Mouse (Mus musculus) forebrain, embryonic 14.5 days (tissue): ENCODE data around the gene Rasal1. TPM values are rescaled to one million over a fixed set of nuclear protein-coding genes. Genes with fewer than 3 reads are reported as not detected.
A peak's percentile ranks its signal among the peaks of the same experiment; 100 is the strongest.

Experiments used
- ATAC-seq: fragments of 200-750 bp; cut with Nextera tagmentation; 2 replicates; pipeline ENCODE4 v1.8.0; 2017; ENCODE audit warnings: mild to moderate bottlenecking, moderate library complexity
- DNase-seq: peaks from one replicate; pipeline ENCODE4 v3.0.0-alpha.2; 2015; ENCODE audit warnings: low spot score
- H3K27ac ChIP-seq: fragments of 300-500 bp; sonication (generic); 2 replicates; pipeline ENCODE4 v1.5.1; 2014; ENCODE audit warnings: low read depth, mild to moderate bottlenecking, control low read depth, low read length, moderate library complexity
- H3K27me3 ChIP-seq: fragments of 300-500 bp; sonication (generic); replicated peaks from 2 replicates; pipeline ENCODE4 v1.6.1; 2014; ENCODE audit warnings: low read length, control low read depth, mixed read lengths; ENCODE audit not compliant: control insufficient read depth, insufficient read depth
- H3K36me3 ChIP-seq: fragments of 300-500 bp; sonication (generic); 2 replicates; pipeline ENCODE4 v1.6.1; 2014; ENCODE audit warnings: low read length, control low read depth; ENCODE audit not compliant: control insufficient read depth, insufficient read depth
- H3K4me1 ChIP-seq: fragments of 300-500 bp; sonication (generic); 2 replicates; pipeline ENCODE4 v1.6.1; 2014; ENCODE audit warnings: antibody characterized with exemption, low read length, control low read depth; ENCODE audit not compliant: control insufficient read depth, insufficient read depth
- H3K4me2 ChIP-seq: fragments of 300-500 bp; sonication (generic); 2 replicates; pipeline ENCODE4 v1.6.1; 2014; ENCODE audit warnings: mild to moderate bottlenecking, control low read depth, low read length
- H3K4me3 ChIP-seq: fragments of 300-500 bp; sonication (generic); 2 replicates; pipeline ENCODE4 v1.5.1; 2014; ENCODE audit warnings: low read depth, low read length, control low read depth
- H3K9ac ChIP-seq: fragments of 300-500 bp; sonication (generic); 2 replicates; pipeline ENCODE4 v1.6.1; 2014; ENCODE audit warnings: mild to moderate bottlenecking, low read length, control low read depth, moderate library complexity
- H3K9me3 ChIP-seq: fragments of 300-500 bp; sonication (generic); replicated peaks from 2 replicates; pipeline ENCODE4 v1.6.1; 2016; ENCODE audit warnings: low read length, control low read depth, mixed read lengths; ENCODE audit not compliant: control insufficient read depth
- WGBS: fragments of 180-500 bp; shearing (Covaris S2); extraction: QIAGEN DNeasy Blood & Tissue Kit; methylation state at CpG from one replicate; pipeline ENCODE4 v1.1.7; 2014; 5-methylcytosine and 5-hydroxymethylcytosine counted together
- polyA plus RNA-seq: library from polyadenylated mRNA; unstranded; fragments of >200 nt; fragmentation: Nextera tagmentation; extraction: Ambion mirVana; gene quantifications from 2 replicates; pipeline ENCODE4 v1.2.1, GENCODE M21; 2014

Gene Rasal1
- polyA plus RNA-seq, 1 experiment from 2014 or later: 1.5 TPM

DNA sequence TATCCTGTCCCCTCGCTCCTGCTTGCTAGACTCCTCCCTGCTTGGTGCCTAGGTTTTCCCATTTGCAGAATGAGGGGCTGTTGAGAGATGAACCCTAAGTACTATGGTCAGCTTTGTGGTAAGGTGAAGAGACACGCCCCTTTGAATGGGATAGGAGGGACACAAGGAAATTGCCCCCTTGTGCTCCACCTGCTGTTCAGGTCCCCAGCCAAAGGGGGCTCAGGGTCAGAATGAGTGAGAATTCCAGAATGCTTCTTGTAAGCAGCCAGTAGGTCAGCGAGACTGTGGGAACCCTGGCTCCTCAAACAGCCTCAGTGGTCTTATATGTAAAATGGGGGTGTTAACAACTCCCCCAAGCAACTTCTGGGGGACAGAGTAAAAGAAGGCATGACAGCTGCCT is 49.6 kb downstream of the Rasal1 start:
- H3K36me3 ChIP-seq: peaks cover 10% of the 10 kb centered on the region
- H3K4me3 ChIP-seq: no peak overlapping the region
- DNase-seq: no peak
- H3K9me3 ChIP-seq: no peaks in the 10 kb centered on the region
- H3K27me3 ChIP-seq: peaks cover 30% of the 10 kb centered on the region
- 61% methylated on average over 3 of the region's 3 CpGs for WGBS
- peaks cover 3% of the 10 kb centered on the region for H3K4me1 ChIP-seq
- no peak overlapping the region for H3K4me2 ChIP-seq
- no peak for ATAC-seq
- H3K9ac ChIP-seq: no peak overlapping the region
- H3K27ac ChIP-seq: no peak overlapping the region

DNA sequence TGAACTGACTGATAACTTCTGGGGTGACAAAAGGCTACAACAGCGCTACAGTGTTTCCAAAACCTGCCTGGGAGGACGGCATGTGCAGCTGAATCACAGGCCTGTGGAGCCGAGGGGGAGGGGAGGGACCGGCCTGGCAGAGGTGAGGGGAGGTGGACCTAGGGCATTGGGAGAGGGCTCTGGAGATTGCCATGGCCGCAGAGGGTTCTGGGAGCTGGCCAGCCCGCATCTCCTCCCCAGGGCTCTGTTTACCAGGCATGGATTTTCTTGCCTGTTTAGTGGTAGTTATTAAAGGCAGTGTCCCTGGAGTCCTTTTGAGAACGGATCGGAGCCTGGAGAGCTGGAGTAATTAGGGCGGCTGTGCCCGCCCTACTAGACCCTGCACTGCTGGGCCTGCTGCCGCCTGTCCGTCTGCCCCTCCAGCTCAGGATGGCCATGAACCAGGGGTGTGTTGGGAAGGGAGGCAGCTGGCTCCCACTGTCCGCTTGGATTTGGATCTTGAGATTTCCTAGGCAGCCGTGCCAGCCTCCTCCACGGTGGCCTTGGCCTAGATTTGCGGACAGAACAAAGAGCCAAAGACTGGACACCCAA is 50.3 kb downstream of the Rasal1 start:
- H3K27me3 ChIP-seq: peaks cover 26% of the 10 kb centered on the region
- H3K9me3 ChIP-seq: no peaks in the 10 kb centered on the region
- 0 out of 2 replicates have a peak overlapping the region, but pooled peaks have one; percentile 16 for H3K27ac ChIP-seq
- H3K4me1 ChIP-seq: peaks cover 3% of the 10 kb centered on the region
- peaks cover 8% of the 10 kb centered on the region for H3K36me3 ChIP-seq
- ATAC-seq: no peak
- H3K4me2 ChIP-seq: no peak overlapping the region
- no peak overlapping the region for H3K9ac ChIP-seq
- H3K4me3 ChIP-seq: no peak overlapping the region
- 26% methylated on average over 16 of the region's 16 CpGs for WGBS
- no peak for DNase-seq

DNA sequence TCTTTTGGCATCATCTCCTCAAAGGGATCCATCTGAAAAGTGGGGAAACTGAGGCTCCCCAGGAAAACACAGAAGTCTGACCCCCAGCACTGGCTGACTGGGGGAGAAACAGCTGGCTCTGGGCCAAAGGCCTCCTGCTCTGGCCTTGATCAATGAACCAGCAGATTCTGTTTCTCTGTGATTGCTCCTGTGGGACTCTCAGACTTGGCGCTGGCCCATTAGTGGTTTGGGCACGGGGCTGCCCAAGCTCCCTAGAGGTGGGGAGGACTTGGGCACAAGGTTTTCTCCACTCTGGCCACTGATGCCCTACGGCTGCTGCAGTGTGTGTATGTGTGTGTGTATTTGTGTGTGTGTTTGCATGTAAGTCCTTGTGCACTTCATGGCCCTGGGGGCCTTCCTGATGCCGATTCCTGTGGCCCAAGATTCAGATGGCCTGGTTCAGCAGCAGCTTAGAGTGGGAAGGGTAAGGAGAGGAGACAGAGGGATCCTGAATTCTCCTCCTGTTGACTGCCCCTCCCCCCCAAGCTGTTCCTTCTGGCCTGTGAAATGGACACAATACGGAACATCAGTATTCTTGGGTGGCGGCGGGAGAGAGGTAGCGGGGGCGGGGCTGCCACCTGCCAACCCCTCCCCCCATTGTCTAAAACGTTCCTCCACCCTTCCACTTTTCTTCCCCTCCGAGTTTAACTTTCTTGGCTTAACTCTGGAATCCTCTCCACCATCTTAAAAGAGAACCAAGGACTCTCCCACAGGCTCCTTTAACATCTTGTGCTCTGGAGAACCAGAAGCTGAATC is 52.6 kb downstream of the Rasal1 start:
- H3K27ac ChIP-seq: no peak overlapping the region
- 58% methylated on average over 11 of the region's 11 CpGs for WGBS
- no peak overlapping the region for H3K4me2 ChIP-seq
- DNase-seq: no peak
- H3K27me3 ChIP-seq: peaks cover 3% of the 10 kb centered on the region
- H3K9ac ChIP-seq: no peak overlapping the region
- no peak overlapping the region for H3K4me3 ChIP-seq
- ATAC-seq: no peak
- no peaks in the 10 kb centered on the region for H3K36me3 ChIP-seq
- H3K9me3 ChIP-seq: no peaks in the 10 kb centered on the region
- peaks cover 8% of the 10 kb centered on the region; the same call in 1 of the 2 replicates for H3K4me1 ChIP-seq

DNA sequence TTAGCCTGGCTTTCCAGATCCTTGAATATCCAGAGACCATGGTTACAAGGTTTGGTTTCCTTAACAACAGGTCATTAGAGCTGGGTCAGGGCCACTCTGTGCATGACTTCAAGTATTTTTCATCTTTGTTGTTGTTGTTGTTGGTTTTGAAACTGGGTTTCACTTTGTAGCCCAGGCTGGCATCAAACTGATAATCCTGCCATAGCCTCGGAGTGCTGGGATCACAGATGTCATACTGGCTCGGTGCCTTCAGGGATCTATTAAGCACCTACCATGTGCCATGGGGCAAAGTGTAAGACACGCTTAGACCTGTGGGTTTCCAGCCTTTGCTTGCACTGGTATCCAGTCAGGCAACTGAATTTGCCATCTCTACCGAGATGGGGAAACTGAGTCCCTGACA is 53.8 kb downstream of the Rasal1 start:
- Histone ChIP-seq H3K4me2 (no peak overlapping the region), H3K36me3 (no peaks in the 10 kb centered on the region), H3K4me3 (no peak overlapping the region), H3K27me3 (no peaks in the 10 kb centered on the region), H3K4me1 (peaks cover 17% of the 10 kb centered on the region; the same call in 1 of the 2 replicates), H3K9me3 (no peaks in the 10 kb centered on the region), H3K27ac (no peak overlapping the region), H3K9ac (no peak overlapping the region)
- DNase-seq: no peak
- WGBS: 71% methylated on average over 4 of the region's 4 CpGs
- no peak for ATAC-seq

DNA sequence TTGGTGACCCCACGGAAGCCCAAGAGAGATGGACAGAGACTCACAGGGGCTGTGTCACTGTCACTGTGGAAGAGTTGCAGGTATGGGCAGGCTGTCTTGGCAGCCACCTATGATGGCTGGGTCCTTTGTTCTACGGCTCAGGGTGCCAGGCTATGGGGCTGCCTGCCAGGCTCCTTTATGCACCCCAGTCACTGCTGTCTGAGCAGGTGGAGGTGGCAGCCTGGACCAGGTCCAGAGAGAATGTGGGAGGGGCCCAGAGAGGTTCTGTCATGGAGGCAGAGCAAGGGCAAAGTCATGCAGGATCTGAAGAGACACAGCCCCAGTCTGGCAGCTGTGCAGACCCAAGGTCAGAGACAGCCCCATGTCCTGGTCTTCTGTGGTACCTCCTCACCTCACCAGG is 54.4 kb downstream of the Rasal1 start:
- no peak overlapping the region for H3K4me2 ChIP-seq
- H3K27ac ChIP-seq: peak overlapping the region; percentile 1; the same call in 1 of the 2 replicates
- H3K36me3 ChIP-seq: no peaks in the 10 kb centered on the region
- no peak overlapping the region for H3K4me3 ChIP-seq
- no peak for ATAC-seq
- peaks cover 17% of the 10 kb centered on the region; the same call in 1 of the 2 replicates for H3K4me1 ChIP-seq
- WGBS: 79% methylated on average over 2 of the region's 2 CpGs
- H3K9ac ChIP-seq: no peak overlapping the region
- no peaks in the 10 kb centered on the region for H3K9me3 ChIP-seq
- no peaks in the 10 kb centered on the region for H3K27me3 ChIP-seq
- no peak for DNase-seq

DNA sequence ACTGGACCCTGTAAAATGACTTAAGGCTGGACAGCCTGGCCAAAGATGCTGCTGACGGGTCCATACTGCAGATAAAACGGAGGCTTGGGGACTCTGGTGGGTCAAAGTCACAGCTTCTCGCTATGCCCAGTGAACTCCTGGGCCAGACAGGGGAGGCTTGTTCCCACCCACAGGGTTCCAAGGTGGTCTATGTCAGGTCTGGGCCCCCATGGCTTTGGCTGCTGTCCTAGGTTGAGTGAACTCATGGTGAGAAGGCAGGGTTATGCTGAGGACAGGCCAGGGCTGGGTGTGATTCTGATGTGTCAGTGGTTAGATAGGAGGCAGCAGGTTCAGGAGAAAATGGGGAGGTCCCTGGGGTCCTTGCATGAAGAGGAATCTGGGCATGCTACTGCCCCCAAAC is 55.0 kb downstream of the Rasal1 start:
- Histone ChIP-seq H3K4me2 (no peak overlapping the region), H3K36me3 (no peaks in the 10 kb centered on the region), H3K27me3 (no peaks in the 10 kb centered on the region), H3K27ac (no peak overlapping the region), H3K9ac (no peak overlapping the region), H3K9me3 (no peaks in the 10 kb centered on the region), H3K4me3 (no peak overlapping the region), H3K4me1 (peaks cover 18% of the 10 kb centered on the region; the same call in 1 of the 2 replicates)
- ATAC-seq (no peak), DNase-seq (no peak)
- 71% methylated on average over 3 of the region's 3 CpGs for WGBS

DNA sequence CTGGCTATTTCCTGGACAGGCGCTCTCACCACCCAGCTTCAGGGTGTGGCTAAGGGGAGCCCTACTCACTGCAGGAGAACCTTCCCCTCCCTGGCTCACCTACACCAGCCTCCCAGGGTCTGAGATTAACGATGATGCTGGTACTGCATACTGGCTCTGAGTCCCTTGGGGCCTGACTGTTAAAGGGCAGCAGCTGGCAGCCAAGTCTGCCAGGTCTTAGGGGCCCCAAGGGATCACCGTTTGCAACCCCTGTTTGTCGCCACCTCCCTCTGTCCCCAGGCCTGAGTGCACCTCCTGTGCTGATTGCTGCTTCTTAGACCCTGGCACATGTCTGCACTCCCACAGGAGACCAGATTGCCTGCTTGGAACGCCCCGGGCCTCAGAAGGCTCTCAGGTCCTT is 55.8 kb downstream of the Rasal1 start:
- ATAC-seq: no peak
- no peak overlapping the region for H3K27ac ChIP-seq
- H3K4me2 ChIP-seq: no peak overlapping the region
- H3K4me1 ChIP-seq: peaks cover 22% of the 10 kb centered on the region
- whole genome bisulfite sequencing: 45% methylated on average over 6 of the region's 6 CpGs
- H3K9me3 ChIP-seq: no peaks in the 10 kb centered on the region
- no peak for DNase-seq
- H3K4me3 ChIP-seq: no peak overlapping the region
- H3K9ac ChIP-seq: no peak overlapping the region
- no peaks in the 10 kb centered on the region for H3K36me3 ChIP-seq
- H3K27me3 ChIP-seq: no peaks in the 10 kb centered on the region

DNA sequence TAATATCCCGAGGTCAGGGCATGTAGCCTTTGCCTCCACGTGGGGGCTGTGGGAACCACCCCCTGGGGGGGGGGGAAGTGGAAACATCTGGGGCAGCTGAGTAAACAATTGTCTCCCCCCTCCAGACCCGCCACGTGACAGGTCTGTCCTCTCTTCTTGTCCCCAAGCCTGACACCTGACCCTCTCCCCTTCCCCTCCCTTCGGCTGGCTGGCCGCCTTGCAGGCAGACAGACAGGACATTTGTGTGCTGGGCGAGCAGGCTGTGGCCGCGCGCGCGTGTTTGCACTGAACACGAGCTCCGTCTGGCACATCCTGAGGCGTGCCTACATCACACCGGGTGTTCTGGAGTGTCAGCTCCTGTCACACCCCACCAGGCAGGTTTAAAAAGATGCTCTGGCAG is 57.9 kb downstream of the Rasal1 start:
- Histone ChIP-seq H3K27ac (peak overlapping the region; percentile 55; the same call in 1 of the 2 replicates), H3K36me3 (no peaks in the 10 kb centered on the region), H3K4me3 (0 out of 2 replicates have a peak overlapping the region, but pooled peaks have one; percentile 15), H3K4me1 (peaks cover 31% of the 10 kb centered on the region), H3K9me3 (no peaks in the 10 kb centered on the region), H3K9ac (peak overlapping the region; percentile 40; the same call in 1 of the 2 replicates), H3K4me2 (peak overlapping the region; percentile 51), H3K27me3 (no peaks in the 10 kb centered on the region)
- DNase-seq (peak; percentile 65), ATAC-seq (no peak)
- WGBS: 7% methylated on average over 16 of the region's 16 CpGs

DNA sequence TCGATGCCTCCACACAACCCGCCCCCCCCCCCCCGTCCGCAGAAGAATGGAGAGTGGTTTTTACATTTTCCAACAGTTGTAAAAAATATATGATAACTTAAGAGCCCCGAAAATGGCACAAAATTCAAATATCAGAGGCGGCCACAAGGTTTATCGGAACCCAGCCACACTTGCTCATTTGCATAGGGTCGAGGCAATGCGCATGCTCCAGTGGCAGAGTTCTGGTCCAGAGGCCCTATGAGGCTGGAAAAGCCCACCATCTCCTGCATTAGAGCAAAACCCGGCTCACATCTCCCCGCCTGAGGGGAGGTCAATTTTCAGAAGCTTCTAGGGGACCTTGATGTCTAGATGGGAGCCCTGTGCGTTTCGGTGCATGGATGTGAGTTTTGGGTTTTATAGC is 58.4 kb downstream of the Rasal1 start:
- H3K4me2 ChIP-seq: peak overlapping the region; percentile 51
- no peak for ATAC-seq
- 40% methylated on average over 13 of the region's 13 CpGs for WGBS
- DNase-seq: no peak
- H3K9me3 ChIP-seq: no peaks in the 10 kb centered on the region
- no peaks in the 10 kb centered on the region for H3K27me3 ChIP-seq
- H3K36me3 ChIP-seq: no peaks in the 10 kb centered on the region
- peaks cover 34% of the 10 kb centered on the region for H3K4me1 ChIP-seq
- H3K27ac ChIP-seq: no peak overlapping the region
- H3K9ac ChIP-seq: peak overlapping the region; percentile 40; the same call in 1 of the 2 replicates
- H3K4me3 ChIP-seq: 0 out of 2 replicates have a peak overlapping the region, but pooled peaks have one; percentile 15
